Mouse (Mus musculus) forebrain, embryonic 10.5 days (tissue): ENCODE results near the gene Rps6kl1. TPM values are rescaled to one million over a fixed set of nuclear protein-coding genes. Genes with fewer than 3 reads are reported as not detected.

Experiments
- DNase-seq: peaks from one replicate; pipeline ENCODE4 v3.0.0-alpha.2; 2017; ENCODE audit warnings: low spot score; ENCODE audit errors: extremely low spot score
- H3K27ac ChIP-seq: fragments of 300-500 bp; sonication (generic); 2 replicates; pipeline ENCODE4 v1.5.1; 2016; ENCODE audit warnings: mild to moderate bottlenecking
- H3K27me3 ChIP-seq: fragments of 300-500 bp; sonication (generic); 2 replicates; pipeline ENCODE4 v1.6.1; 2016; ENCODE audit warnings: mild to moderate bottlenecking; ENCODE audit not compliant: poor library complexity, severe bottlenecking
- H3K36me3 ChIP-seq: fragments of 300-500 bp; sonication (generic); replicated peaks from 2 replicates; pipeline ENCODE4 v1.6.1; 2016; ENCODE audit warnings: mild to moderate bottlenecking, moderate library complexity
- H3K4me1 ChIP-seq: fragments of 300-500 bp; sonication (generic); 2 replicates; pipeline ENCODE4 v1.6.1; 2016
- H3K4me3 ChIP-seq: fragments of 300-500 bp; sonication (generic); 2 replicates; pipeline ENCODE4 v1.5.1; 2016; ENCODE audit warnings: mild to moderate bottlenecking, moderate library complexity
- H3K9me3 ChIP-seq: fragments of 300-500 bp; sonication (generic); 2 replicates; pipeline ENCODE4 v1.6.1; 2016; ENCODE audit warnings: mild to moderate bottlenecking, moderate library complexity
- WGBS: fragments of 180-500 bp; shearing (Covaris S2); methylation state at CpG from one replicate; pipeline ENCODE4 v1.1.7; 2016; 5-methylcytosine and 5-hydroxymethylcytosine counted together
- polyA plus RNA-seq: library from polyadenylated mRNA; unstranded; fragments of >200 nt; fragmentation: Nextera tagmentation; extraction: Ambion mirVana; gene quantifications from 2 replicates; pipeline ENCODE4 v1.2.1, GENCODE M21; 2016

Rps6kl1 gene
- polyA plus RNA-seq, 1 experiment from 2014 or later: 1.0 TPM

- 71% methylated on average over 8 of the region's 8 CpGs for WGBS
- H3K9me3 ChIP-seq: no peaks in the 10 kb centered on the region
These were observed 34.7 kb upstream of the Rps6kl1 start for GRCm38 (mm10) chr12:85185810-85186209.

GRCm38 (mm10) chr12:85184118-85184517 lies 33.1 kb upstream of the Rps6kl1 start:
- no peak overlapping the region for H3K4me3 ChIP-seq
- peaks cover 27% of the 10 kb centered on the region for H3K4me1 ChIP-seq
- no peak for DNase-seq
- H3K36me3 ChIP-seq: no peaks in the 10 kb centered on the region
- 78% methylated on average over 5 of the region's 5 CpGs for WGBS
- H3K9me3 ChIP-seq: no peaks in the 10 kb centered on the region
- no peak overlapping the region for H3K27ac ChIP-seq
- peaks cover 50% of the 10 kb centered on the region for H3K27me3 ChIP-seq

More at GRCm38 (mm10) chr12:85185810-85186209, 34.7 kb upstream of the Rps6kl1 start:
- peaks cover 33% of the 10 kb centered on the region for H3K27me3 ChIP-seq
- H3K27ac ChIP-seq: no peak overlapping the region
- no peaks in the 10 kb centered on the region for H3K36me3 ChIP-seq
- peaks cover 27% of the 10 kb centered on the region for H3K4me1 ChIP-seq
- no peak for DNase-seq
- H3K4me3 ChIP-seq: no peak overlapping the region

GRCm38 (mm10) chr12:85182898-85183297 lies 31.8 kb upstream of the Rps6kl1 start:
- Histone ChIP-seq H3K27me3 (peaks cover 62% of the 10 kb centered on the region), H3K4me1 (peaks cover 33% of the 10 kb centered on the region), H3K4me3 (no peak overlapping the region), H3K27ac (no peak overlapping the region), H3K36me3 (no peaks in the 10 kb centered on the region), H3K9me3 (no peaks in the 10 kb centered on the region)
- 65% methylated on average over 5 of the region's 5 CpGs for WGBS
- no peak for DNase-seq

GRCm38 (mm10) chr12:85182345-85182643 lies 31.2 kb upstream of the Rps6kl1 start:
- H3K4me3 ChIP-seq: no peak overlapping the region
- H3K9me3 ChIP-seq: no peaks in the 10 kb centered on the region
- no peaks in the 10 kb centered on the region for H3K36me3 ChIP-seq
- no peak for DNase-seq
- 11% methylated on average over 8 of the region's 8 CpGs for WGBS
- no peak overlapping the region for H3K27ac ChIP-seq
- H3K27me3 ChIP-seq: peaks cover 68% of the 10 kb centered on the region
- peaks cover 39% of the 10 kb centered on the region for H3K4me1 ChIP-seq

- 46% methylated on average over 17 of the region's 17 CpGs for WGBS
- peaks cover 74% of the 10 kb centered on the region for H3K27me3 ChIP-seq
- H3K4me3 ChIP-seq: no peak overlapping the region
- no peaks in the 10 kb centered on the region for H3K36me3 ChIP-seq
- no peak overlapping the region for H3K27ac ChIP-seq
- H3K4me1 ChIP-seq: peaks cover 44% of the 10 kb centered on the region
- no peak for DNase-seq
- no peaks in the 10 kb centered on the region for H3K9me3 ChIP-seq
These were observed 30.6 kb upstream of the Rps6kl1 start for GRCm38 (mm10) chr12:85181475-85182344.

GRCm38 (mm10) chr12:85178294-85178693 lies 27.2 kb upstream of the Rps6kl1 start:
- no peak overlapping the region for H3K27ac ChIP-seq
- no peak for DNase-seq
- no peaks in the 10 kb centered on the region for H3K36me3 ChIP-seq
- WGBS: 70% methylated on average over 2 of the region's 2 CpGs
- H3K4me3 ChIP-seq: no peak overlapping the region
- peaks cover 95% of the 10 kb centered on the region for H3K27me3 ChIP-seq
- H3K9me3 ChIP-seq: no peaks in the 10 kb centered on the region
- H3K4me1 ChIP-seq: peaks cover 62% of the 10 kb centered on the region

GRCm38 (mm10) chr12:85177740-85178239 lies 26.7 kb upstream of the Rps6kl1 start, which contains the start of gene Pgf:
Gene Pgf (minus strand): TSS chr12:85177790.
- peak within 1 kb of the TSS; percentile 49 for H3K4me3 ChIP-seq
- H3K27me3 ChIP-seq: peaks cover 90% of the 10 kb centered on the region
- no peak for DNase-seq
- no peaks in the 10 kb centered on the region for H3K36me3 ChIP-seq
- peak within 1 kb of the TSS; percentile 63 for H3K27ac ChIP-seq
- 76% methylated on average over 10 of the region's 10 CpGs for WGBS
- H3K4me1 ChIP-seq: peaks cover 58% of the 10 kb centered on the region
- no peaks in the 10 kb centered on the region for H3K9me3 ChIP-seq

- WGBS: 3% methylated on average over 32 of the region's 32 CpGs
- Histone ChIP-seq H3K4me3 (peak overlapping the region; percentile 49), H3K4me1 (peaks cover 50% of the 10 kb centered on the region), H3K27ac (peak overlapping the region; percentile 60), H3K9me3 (no peaks in the 10 kb centered on the region), H3K36me3 (no peaks in the 10 kb centered on the region), H3K27me3 (peaks cover 82% of the 10 kb centered on the region)
- DNase-seq: peak; percentile 37
These were observed 25.9 kb upstream of the Rps6kl1 start for GRCm38 (mm10) chr12:85176846-85177523.

- peaks cover 43% of the 10 kb centered on the region for H3K4me1 ChIP-seq
- peak; percentile 35 for DNase-seq
- peaks cover 74% of the 10 kb centered on the region for H3K27me3 ChIP-seq
- WGBS: 11% methylated on average over 11 of the region's 11 CpGs
- peak overlapping the region; percentile 63 for H3K27ac ChIP-seq
- H3K9me3 ChIP-seq: no peaks in the 10 kb centered on the region
- no peaks in the 10 kb centered on the region for H3K36me3 ChIP-seq
- peak overlapping the region; percentile 49 for H3K4me3 ChIP-seq
These were observed 25.1 kb upstream of the Rps6kl1 start for GRCm38 (mm10) chr12:85175926-85176845.

- Histone ChIP-seq H3K4me1 (peaks cover 43% of the 10 kb centered on the region), H3K9me3 (no peaks in the 10 kb centered on the region), H3K27me3 (peaks cover 74% of the 10 kb centered on the region), H3K4me3 (peak overlapping the region; percentile 49; the same call in 1 of the 2 replicates), H3K27ac (peak overlapping the region; percentile 63), H3K36me3 (no peaks in the 10 kb centered on the region)
- WGBS: 44% methylated on average over 16 of the region's 16 CpGs
- DNase-seq: no peak
These were observed 24.1 kb upstream of the Rps6kl1 start for GRCm38 (mm10) chr12:85175087-85175675.

- H3K9me3 ChIP-seq: no peaks in the 10 kb centered on the region
- no peaks in the 10 kb centered on the region for H3K36me3 ChIP-seq
- 82% methylated on average over 7 of the region's 7 CpGs for WGBS
- no peak for DNase-seq
- no peak overlapping the region for H3K4me3 ChIP-seq
- H3K27ac ChIP-seq: no peak overlapping the region
- peaks cover 66% of the 10 kb centered on the region for H3K27me3 ChIP-seq
- H3K4me1 ChIP-seq: peaks cover 53% of the 10 kb centered on the region
These were observed 23.0 kb upstream of the Rps6kl1 start for GRCm38 (mm10) chr12:85174016-85174415.

GRCm38 (mm10) chr12:85170948-85171307 lies 19.9 kb upstream of the Rps6kl1 start:
- H3K9me3 ChIP-seq: no peaks in the 10 kb centered on the region
- WGBS: 86% methylated on average over 3 of the region's 3 CpGs
- H3K36me3 ChIP-seq: no peaks in the 10 kb centered on the region
- H3K4me1 ChIP-seq: peaks cover 28% of the 10 kb centered on the region
- H3K4me3 ChIP-seq: no peak overlapping the region
- peaks cover 40% of the 10 kb centered on the region for H3K27me3 ChIP-seq
- no peak overlapping the region for H3K27ac ChIP-seq
- no peak for DNase-seq
